Mouse (Mus musculus) duodenum, adult 2 months (tissue): ENCODE measurements around the gene Itfg2. TPM values are rescaled to one million over a fixed set of nuclear protein-coding genes. Genes with fewer than 3 reads are reported as not detected.

Source experiments
- polyA plus RNA-seq: library from polyadenylated mRNA; depleted of rRNA; stranded (reverse); fragments of >200 nt; gene quantifications from 2 replicates; pipeline ENCODE4 v1.2.3, GENCODE M21; 2012; ENCODE audit warnings: low replicate concordance; rRNA removed

Gene Itfg2
- 16.3 and 28.8 TPM in 2 replicates for polyA plus RNA-seq

GRCm38 (mm10) chr6:128424269-128425019 lies at the start of gene Itfg2:
Gene Itfg2 (minus strand): TSS chr6:128424931.

DNA sequence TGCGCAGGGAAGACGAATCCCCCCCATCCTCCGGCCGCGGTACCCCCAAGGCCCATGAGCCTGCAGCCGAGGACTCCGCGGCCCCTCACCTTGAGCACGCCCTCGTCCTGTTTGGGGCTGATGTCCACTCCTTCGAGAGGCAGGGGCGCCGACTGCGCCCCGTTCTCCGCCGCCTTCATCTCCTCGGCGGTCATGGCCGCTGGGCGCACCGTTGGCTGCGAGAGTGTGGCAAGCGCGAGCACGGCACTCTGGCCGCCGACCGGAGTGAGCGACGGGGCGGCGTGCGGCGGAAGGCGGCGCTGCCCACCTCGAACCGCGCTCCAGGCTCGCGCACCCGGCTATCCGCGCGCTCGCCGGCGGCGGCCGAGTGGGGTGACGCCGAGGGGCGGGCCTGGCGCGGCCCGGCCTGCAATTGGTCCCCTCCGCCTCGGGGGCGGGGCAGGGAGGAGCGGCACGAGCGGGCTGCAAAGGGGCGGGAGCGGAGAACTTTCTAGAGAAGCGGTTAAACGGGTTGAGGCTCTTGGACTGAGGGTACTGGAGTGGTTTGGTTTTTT lies 13.7 kb upstream of the Itfg2 start, which contains the start of gene Fkbp4:
Gene Fkbp4 (minus strand): TSS at position 361 of the 554 bp plus-strand sequence.

GRCm38 (mm10) chr6:128398996-128399395 lies 25.7 kb downstream of the Itfg2 start, which contains the start of gene Nrip2:
Gene Nrip2 (plus strand): TSS chr6:128399296.

DNA sequence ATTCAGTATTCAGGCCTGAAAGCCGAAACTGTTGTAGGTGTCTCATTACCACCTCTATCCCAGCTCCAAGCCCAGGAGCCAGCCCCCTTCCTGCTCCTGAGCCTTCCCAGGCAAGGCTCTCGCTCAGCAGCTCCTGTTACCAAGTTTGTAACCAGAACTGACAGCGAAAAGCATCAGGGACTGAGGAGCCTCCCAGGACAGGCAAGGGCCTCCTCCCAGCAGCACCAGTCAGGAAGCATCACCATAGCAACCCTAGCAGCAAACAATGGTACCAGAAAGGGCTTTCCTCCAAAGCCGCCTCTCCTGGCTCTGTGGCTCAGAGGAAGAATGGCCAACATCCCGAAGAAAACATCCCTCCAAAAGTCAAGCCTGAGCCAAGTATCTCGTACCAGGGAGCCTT lies 49.5 kb downstream of the Itfg2 start, which contains the start of the genes Tex52 and Gm44596:
Gene Tex52 (plus strand): TSS at position 265 of the 400 bp plus-strand sequence.
Gene Gm44596 (plus strand): TSS at position 312 of the 400 bp plus-strand sequence.

DNA sequence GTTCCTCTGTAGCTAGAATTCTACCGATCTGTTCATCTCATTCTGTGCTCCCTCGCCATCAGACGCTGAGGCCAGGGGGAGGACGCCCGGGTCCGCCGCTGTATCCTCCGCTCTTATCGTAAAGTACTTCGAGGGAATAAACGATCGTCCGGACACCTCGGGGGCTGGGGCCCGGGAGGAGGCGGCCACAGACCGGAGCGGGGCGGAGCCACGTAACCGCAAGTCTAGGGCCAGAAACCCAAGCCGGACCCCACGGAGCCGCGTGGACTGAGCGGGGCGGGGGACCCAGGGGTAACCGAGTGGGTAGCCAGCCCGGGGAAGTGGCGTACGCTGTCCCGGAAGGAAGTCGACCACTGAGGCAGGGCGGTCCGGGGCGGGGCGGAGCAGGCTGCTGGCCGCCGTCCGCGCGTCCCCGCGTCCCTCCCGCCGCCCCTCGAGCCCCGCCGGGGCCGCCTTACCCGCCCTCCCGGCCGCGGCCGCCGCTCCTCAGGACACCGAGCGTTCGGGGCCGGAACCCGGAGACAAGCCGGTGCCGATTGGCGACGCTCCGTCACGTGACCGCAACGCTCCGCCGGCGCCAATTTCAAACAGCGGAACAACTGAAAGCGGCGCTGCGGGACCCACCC lies 62.2 kb downstream of the Itfg2 start, which contains the start of the genes Rhno1 and Foxm1:
Gene Rhno1 (minus strand): TSS at position 531 of the 626 bp plus-strand sequence.
Gene Foxm1 (plus strand): TSS at position 587 of the 626 bp plus-strand sequence.

Other genes with a start within 250 kb of the Itfg2 start
- 0.40 and 1.1 TPM in 2 replicates for gene Tead4, start 124.1 kb downstream of the Itfg2 start, polyA plus RNA-seq
- gene Tulp3, start 69.1 kb downstream of the Itfg2 start, polyA plus RNA-seq: 1.6 and 2.8 TPM in 2 replicates
- gene Rhno1, start 62.0 kb downstream of the Itfg2 start, polyA plus RNA-seq: 11.0 and 11.4 TPM in 2 replicates
- 9.4 and 14.7 TPM in 2 replicates for gene Foxm1, start 62.0 kb downstream of the Itfg2 start, polyA plus RNA-seq
- 0.13 TPM in 1 of 2 replicates, not detected in the other for gene Tex52, start 49.5 kb downstream of the Itfg2 start, polyA plus RNA-seq
- not detected in 2 replicates for gene Gm44596, start 49.4 kb downstream of the Itfg2 start, polyA plus RNA-seq
- 0.78 and 1.3 TPM in 2 replicates for gene Nrip2, start 25.6 kb downstream of the Itfg2 start, polyA plus RNA-seq
- gene Fkbp4, start 13.7 kb upstream of the Itfg2 start, polyA plus RNA-seq: 130 and 203 TPM in 2 replicates
- 0.02 and 0.20 TPM in 2 replicates for gene Pzp, start 101.8 kb upstream of the Itfg2 start, polyA plus RNA-seq
- 6.1 TPM in 1 of 2 replicates, not detected in the other for gene A2ml1, start 156.7 kb upstream of the Itfg2 start, polyA plus RNA-seq
- gene Klrb1a, start 198.6 kb upstream of the Itfg2 start, polyA plus RNA-seq: 0.23 TPM in 1 of 2 replicates, not detected in the other
- 25.2 and 114 TPM in 2 replicates for gene Clec2h, start 237.5 kb upstream of the Itfg2 start, polyA plus RNA-seq